Mouse (Mus musculus) lung, embryonic 15.5 days (tissue): ENCODE measurements around the gene Arid1a. TPM values are rescaled to one million over a fixed set of nuclear protein-coding genes. Genes with fewer than 3 reads are reported as not detected.

ENCODE experiments used
- ATAC-seq: fragments of 200-750 bp; cut with Nextera tagmentation; 2 replicates; pipeline ENCODE4 v1.8.0; 2017; ENCODE audit warnings: moderate number of reproducible peaks, borderline replicate concordance; ENCODE audit not compliant: low FRiP score, low TSS enrichment; ENCODE audit errors: extremely low read depth
- H3K27ac ChIP-seq: fragments of 300-500 bp; sonication (generic); 2 replicates; pipeline ENCODE4 v1.5.1; 2015; ENCODE audit warnings: moderate library complexity, mild to moderate bottlenecking, inconsistent platforms
- H3K27me3 ChIP-seq: fragments of 300-500 bp; sonication (generic); 2 replicates; pipeline ENCODE4 v1.6.1; 2015; ENCODE audit warnings: inconsistent platforms
- H3K36me3 ChIP-seq: fragments of 300-500 bp; sonication (generic); 2 replicates; pipeline ENCODE4 v1.6.1; 2015; ENCODE audit warnings: inconsistent platforms
- H3K4me1 ChIP-seq: fragments of 300-500 bp; sonication (generic); 2 replicates; pipeline ENCODE4 v1.6.1; 2015; ENCODE audit warnings: inconsistent platforms
- H3K4me2 ChIP-seq: fragments of 300-500 bp; sonication (generic); 2 replicates; pipeline ENCODE4 v1.6.1; 2015; ENCODE audit warnings: inconsistent platforms, mild to moderate bottlenecking, moderate library complexity
- H3K4me3 ChIP-seq: fragments of 300-500 bp; sonication (generic); 2 replicates; pipeline ENCODE4 v1.5.1; 2015; ENCODE audit warnings: mild to moderate bottlenecking, inconsistent platforms
- H3K9ac ChIP-seq: fragments of 300-500 bp; sonication (generic); 2 replicates; pipeline ENCODE4 v1.6.1; 2015; ENCODE audit warnings: inconsistent platforms
- H3K9me3 ChIP-seq: fragments of 300-500 bp; sonication (generic); 2 replicates; pipeline ENCODE4 v1.6.1; 2016; ENCODE audit warnings: inconsistent platforms
- WGBS: fragments of 180-500 bp; shearing (Covaris S2); methylation state at CpG from one replicate; pipeline ENCODE4 v1.1.7; 2015; 5-methylcytosine and 5-hydroxymethylcytosine counted together
- polyA plus RNA-seq: library from polyadenylated mRNA; unstranded; fragments of >200 nt; fragmentation: Nextera tagmentation; extraction: Ambion mirVana; gene quantifications from 2 replicates; pipeline ENCODE4 v1.2.1, GENCODE M21; 2015

The Arid1a gene
- polyA plus RNA-seq, 1 experiment from 2014 or later = 29.4 TPM

GRCm38 (mm10) chr4:133728256-133728655 lies 28.3 kb downstream of the Arid1a start:
- Histone ChIP-seq H3K36me3 (peaks cover 3% of the 10 kb centered on the region), H3K4me1 (peaks cover 65% of the 10 kb centered on the region), H3K4me2 (0 out of 2 replicates have a peak overlapping the region, but pooled peaks have one; percentile 14), H3K27me3 (no peaks in the 10 kb centered on the region), H3K9ac (no peak overlapping the region), H3K4me3 (no peak overlapping the region), H3K9me3 (no peaks in the 10 kb centered on the region), H3K27ac (0 out of 2 replicates have a peak overlapping the region, but pooled peaks have one; percentile 1)
- ATAC-seq = no peak
- 32% methylated on average over 9 of the region's 9 CpGs for WGBS

- peaks cover 22% of the 10 kb centered on the region for H3K36me3 ChIP-seq
- ATAC-seq = no peak
- 63% methylated on average over 2 of the region's 2 CpGs for WGBS
- H3K4me3 ChIP-seq = no peak overlapping the region
- H3K9ac ChIP-seq = no peak overlapping the region
- no peaks in the 10 kb centered on the region for H3K9me3 ChIP-seq
- no peaks in the 10 kb centered on the region for H3K27me3 ChIP-seq
- H3K27ac ChIP-seq = no peak overlapping the region
- H3K4me1 ChIP-seq = peaks cover 42% of the 10 kb centered on the region
- no peak overlapping the region for H3K4me2 ChIP-seq
Observed at GRCm38 (mm10) chr4:133725706-133726105, 30.9 kb downstream of the Arid1a start.

GRCm38 (mm10) chr4:133719791-133720190 lies 36.8 kb downstream of the Arid1a start:
- ATAC-seq = no peak
- Histone ChIP-seq H3K4me3 (no peak overlapping the region), H3K9me3 (no peaks in the 10 kb centered on the region), H3K27me3 (no peaks in the 10 kb centered on the region), H3K9ac (no peak overlapping the region), H3K27ac (no peak overlapping the region), H3K4me1 (no peaks in the 10 kb centered on the region), H3K4me2 (no peak overlapping the region), H3K36me3 (peaks cover 81% of the 10 kb centered on the region)
- 81% methylated on average over 3 of the region's 3 CpGs for WGBS

- Histone ChIP-seq H3K4me2 (no peak overlapping the region), H3K27ac (no peak overlapping the region), H3K4me3 (no peak overlapping the region), H3K36me3 (peaks cover 65% of the 10 kb centered on the region), H3K27me3 (no peaks in the 10 kb centered on the region), H3K9ac (no peak overlapping the region), H3K4me1 (peaks cover 10% of the 10 kb centered on the region), H3K9me3 (no peaks in the 10 kb centered on the region)
- no peak for ATAC-seq
- 74% methylated on average over 5 of the region's 5 CpGs for WGBS
Observed at GRCm38 (mm10) chr4:133712755-133713154, 43.8 kb downstream of the Arid1a start.

- no peak for ATAC-seq
- 84% methylated on average over 6 of the region's 6 CpGs for WGBS
Observed at GRCm38 (mm10) chr4:133711307-133712076, 45.1 kb downstream of the Arid1a start.

GRCm38 (mm10) chr4:133709395-133709794 lies 47.2 kb downstream of the Arid1a start:
- ATAC-seq = no peak
- H3K4me3 ChIP-seq = no peak overlapping the region
- H3K9me3 ChIP-seq = no peaks in the 10 kb centered on the region
- H3K4me1 ChIP-seq = peaks cover 39% of the 10 kb centered on the region
- H3K27ac ChIP-seq = no peak overlapping the region
- 62% methylated on average over 2 of the region's 2 CpGs for WGBS
- H3K4me2 ChIP-seq = no peak overlapping the region
- no peak overlapping the region for H3K9ac ChIP-seq
- peaks cover 48% of the 10 kb centered on the region for H3K36me3 ChIP-seq
- no peaks in the 10 kb centered on the region for H3K27me3 ChIP-seq

More at GRCm38 (mm10) chr4:133711307-133712076, 45.1 kb downstream of the Arid1a start:
- Histone ChIP-seq H3K9ac (no peak overlapping the region), H3K27me3 (no peaks in the 10 kb centered on the region), H3K4me2 (no peak overlapping the region), H3K4me3 (no peak overlapping the region), H3K27ac (no peak overlapping the region), H3K4me1 (peaks cover 23% of the 10 kb centered on the region), H3K36me3 (peaks cover 55% of the 10 kb centered on the region), H3K9me3 (no peaks in the 10 kb centered on the region)

GRCm38 (mm10) chr4:133707464-133707863 lies 49.1 kb downstream of the Arid1a start:
- no peaks in the 10 kb centered on the region for H3K27me3 ChIP-seq
- ATAC-seq = no peak
- peaks cover 39% of the 10 kb centered on the region for H3K4me1 ChIP-seq
- no peak overlapping the region for H3K4me3 ChIP-seq
- 46% methylated on average over 1 of the region's 1 CpGs for WGBS
- peak overlapping the region; percentile 86 for H3K27ac ChIP-seq
- peaks cover 49% of the 10 kb centered on the region for H3K36me3 ChIP-seq
- peak overlapping the region; percentile 28 for H3K4me2 ChIP-seq
- no peak overlapping the region for H3K9ac ChIP-seq
- no peaks in the 10 kb centered on the region for H3K9me3 ChIP-seq

GRCm38 (mm10) chr4:133706956-133707355 lies 49.6 kb downstream of the Arid1a start:
- Histone ChIP-seq H3K4me1 (peaks cover 39% of the 10 kb centered on the region), H3K9me3 (no peaks in the 10 kb centered on the region), H3K36me3 (peaks cover 52% of the 10 kb centered on the region), H3K27me3 (no peaks in the 10 kb centered on the region), H3K9ac (no peak overlapping the region), H3K4me2 (peak overlapping the region; percentile 28), H3K27ac (peak overlapping the region; percentile 86), H3K4me3 (no peak overlapping the region)
- WGBS = 12% methylated on average over 8 of the region's 8 CpGs
- ATAC-seq = peak; percentile 71

GRCm38 (mm10) chr4:133705062-133705461 lies 51.5 kb downstream of the Arid1a start:
- Histone ChIP-seq H3K36me3 (peaks cover 49% of the 10 kb centered on the region), H3K9ac (no peak overlapping the region), H3K4me2 (no peak overlapping the region), H3K4me1 (peaks cover 50% of the 10 kb centered on the region), H3K9me3 (no peaks in the 10 kb centered on the region), H3K27ac (no peak overlapping the region), H3K27me3 (no peaks in the 10 kb centered on the region), H3K4me3 (no peak overlapping the region)
- ATAC-seq = no peak
- WGBS = 66% methylated on average over 4 of the region's 4 CpGs

- Histone ChIP-seq H3K4me2 (no peak overlapping the region), H3K36me3 (peaks cover 45% of the 10 kb centered on the region)
- peak; percentile 69 for ATAC-seq
Observed at GRCm38 (mm10) chr4:133700905-133701368, 55.6 kb downstream of the Arid1a start.

GRCm38 (mm10) chr4:133695363-133695762 lies 61.2 kb downstream of the Arid1a start:
- H3K36me3 ChIP-seq = peaks cover 67% of the 10 kb centered on the region
- no peaks in the 10 kb centered on the region for H3K9me3 ChIP-seq
- no peak overlapping the region for H3K9ac ChIP-seq
- ATAC-seq = no peak
- 84% methylated on average over 3 of the region's 3 CpGs for WGBS
- no peaks in the 10 kb centered on the region for H3K27me3 ChIP-seq
- H3K4me3 ChIP-seq = no peak overlapping the region
- peaks cover 10% of the 10 kb centered on the region; the same call in 1 of the 2 replicates for H3K4me1 ChIP-seq
- H3K27ac ChIP-seq = no peak overlapping the region
- H3K4me2 ChIP-seq = no peak overlapping the region

More at GRCm38 (mm10) chr4:133700905-133701368, 55.6 kb downstream of the Arid1a start:
- H3K27ac ChIP-seq = peak overlapping the region; percentile 30; the same call in 1 of the 2 replicates
- no peaks in the 10 kb centered on the region for H3K9me3 ChIP-seq
- WGBS = 48% methylated on average over 11 of the region's 11 CpGs
- H3K27me3 ChIP-seq = no peaks in the 10 kb centered on the region
- H3K4me1 ChIP-seq = peaks cover 22% of the 10 kb centered on the region
- H3K4me3 ChIP-seq = no peak overlapping the region
- no peak overlapping the region for H3K9ac ChIP-seq

GRCm38 (mm10) chr4:133690252-133690651 lies 66.3 kb downstream of the Arid1a start:
- Histone ChIP-seq H3K27me3 (no peaks in the 10 kb centered on the region), H3K4me2 (no peak overlapping the region), H3K4me1 (peaks cover 28% of the 10 kb centered on the region), H3K36me3 (peaks cover 92% of the 10 kb centered on the region), H3K9ac (no peak overlapping the region), H3K9me3 (no peaks in the 10 kb centered on the region), H3K27ac (0 out of 2 replicates have a peak overlapping the region, but pooled peaks have one; percentile 3), H3K4me3 (no peak overlapping the region)
- ATAC-seq = no peak
- 21% methylated on average over 5 of the region's 5 CpGs for WGBS
